Mouse (Mus musculus) gastrocnemius, adult 2 months (tissue): Measurements from ENCODE around the gene Dlx6. TPM values are rescaled to one million over a fixed set of nuclear protein-coding genes. Genes with fewer than 3 reads are reported as not detected.

Experiments
- DNase-seq: peaks from one replicate; pipeline ENCODE4 v3.0.0; 2022
- H3K27ac ChIP-seq: fragments of 200-600 bp; 2 replicates; pipeline ENCODE4 v1.8.1; 2022; ENCODE audit warnings: mild to moderate bottlenecking
- H3K4me3 ChIP-seq: fragments of 200-600 bp; 2 replicates; pipeline ENCODE4 v1.8.1; 2022; ENCODE audit warnings: mild to moderate bottlenecking, moderate library complexity
- CTCF ChIP-seq: fragments of 200-600 bp; IDR thresholded peaks from 2 replicates; pipeline ENCODE4 v1.8.1; 2022; ENCODE audit warnings: antibody characterized with exemption, mild to moderate bottlenecking, moderate library complexity
- intact Hi-C: fragments of 180-260 bp; cut with DNase I; formaldehyde crosslinking; loops from one replicate; pipeline ENCODE4 v1.15.1; 2025
- long read RNA-seq, 2 experiments: library from polyadenylated mRNA; stranded (forward); transcript quantifications; one replicate each; pipeline ENCODE4 v2.0.0; 2021
- total RNA-seq, 2 experiments: library from RNA; stranded (reverse); gene quantifications; 2 replicates each; pipeline ENCODE4 v1.2.3; 2021

Gene Dlx6
- not detected for total RNA-seq
- long read RNA-seq, experiment 1 = 0 reads
- long read RNA-seq, experiment 2 = 0 reads

DNA sequence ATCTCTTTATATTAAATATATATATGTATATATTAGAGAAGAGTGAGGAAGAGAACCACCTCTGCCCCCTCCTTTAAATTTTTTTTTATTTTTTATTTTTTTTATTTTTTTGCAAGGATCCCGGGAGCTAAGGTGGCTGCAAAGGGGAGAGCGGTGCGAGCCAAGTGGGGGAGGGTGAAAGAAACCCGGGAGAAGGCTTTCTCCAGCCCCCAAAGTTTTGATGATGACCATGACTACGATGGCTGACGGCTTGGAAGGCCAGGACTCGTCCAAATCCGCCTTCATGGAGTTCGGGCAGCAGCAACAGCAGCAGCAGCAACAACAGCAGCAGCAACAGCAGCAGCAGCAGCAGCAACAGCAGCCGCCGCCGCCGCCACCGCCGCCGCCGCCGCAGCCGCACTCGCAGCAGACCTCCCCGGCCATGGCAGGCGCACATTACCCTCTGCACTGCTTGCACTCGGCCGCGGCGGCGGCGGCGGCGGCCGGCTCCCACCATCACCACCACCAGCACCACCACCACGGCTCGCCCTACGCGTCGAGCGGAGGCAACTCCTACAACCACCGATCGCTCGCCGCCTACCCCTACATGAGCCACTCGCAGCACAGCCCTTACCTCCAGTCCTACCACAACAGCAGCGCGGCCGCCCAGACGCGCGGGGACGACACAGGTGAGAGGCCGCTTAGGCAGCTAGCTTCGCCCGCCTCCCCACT, at the start of gene Dlx6:
Gene Dlx6, plus strand, starts transcription at position 175 of the 711 bp plus-strand sequence.
- peak within 1 kb of the TSS; percentile 63 for H3K4me3 ChIP-seq

DNA sequence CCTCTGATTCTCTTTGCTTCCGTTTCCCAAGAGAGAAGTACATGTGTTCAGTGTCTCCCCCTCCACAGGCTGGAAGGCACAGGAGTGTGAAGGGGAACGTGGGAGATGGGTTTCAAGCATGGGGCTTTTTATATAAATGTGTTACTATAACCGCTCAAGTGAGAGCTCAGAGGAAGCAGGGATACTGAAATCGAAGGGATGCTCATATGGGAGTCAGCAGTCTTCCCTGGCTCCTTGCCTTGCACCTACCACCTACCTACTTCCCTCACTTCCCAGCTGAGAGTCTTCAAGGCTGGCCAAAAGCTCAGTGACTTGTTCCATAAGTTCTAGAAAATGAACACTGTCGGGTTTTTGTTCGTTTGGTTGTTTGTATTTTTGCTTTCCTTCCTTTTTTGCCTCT, 46.3 kb upstream of the Dlx6 start:
- Histone ChIP-seq H3K27ac (no peak overlapping the region), H3K4me3 (no peak overlapping the region)
- TF ChIP-seq CTCF = no peak
- no peak for DNase-seq
- intact Hi-C loops = no loop called here

More for the DNA sequence above, at the start of gene Dlx6:
- DNase-seq = no peak
- intact Hi-C loops = no loop called here
- no peak within 1 kb of the TSS for H3K27ac ChIP-seq
- TF ChIP-seq CTCF = no peak

DNA sequence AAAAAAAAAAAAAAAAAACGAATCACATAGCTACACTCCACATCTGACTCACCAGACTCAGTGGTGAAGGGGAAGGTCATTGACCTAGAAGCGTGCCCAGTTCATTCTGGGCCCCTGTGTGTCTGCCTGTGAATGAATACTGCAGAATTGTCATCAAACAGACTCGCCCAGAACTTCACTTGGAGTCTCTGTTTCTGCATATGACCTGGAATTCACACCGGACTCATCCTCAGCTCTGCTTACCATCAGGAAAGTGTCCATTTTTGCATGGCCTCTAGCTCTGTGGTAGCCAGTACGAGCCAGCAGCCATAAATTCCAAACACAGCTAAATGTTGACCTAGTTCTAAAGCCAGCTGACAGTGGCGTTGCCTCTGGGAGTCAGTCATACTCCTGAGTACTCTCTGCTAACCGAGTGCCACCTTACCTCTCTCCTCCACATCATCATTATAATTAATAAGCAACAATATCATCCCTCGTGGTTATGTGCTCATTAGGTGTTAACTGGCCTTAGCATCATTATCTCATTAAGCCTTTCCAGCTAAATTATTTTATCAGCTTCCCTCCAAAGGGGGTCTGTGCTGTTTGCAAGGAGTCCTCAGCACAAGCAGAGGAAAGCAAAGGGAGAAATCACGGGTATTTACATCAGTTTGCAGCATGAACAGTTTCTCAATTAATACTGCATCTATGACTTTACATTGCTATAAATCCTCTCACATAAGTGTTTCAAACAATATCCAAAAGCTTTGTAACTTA, 44.9 kb upstream of the Dlx6 start:
- no peak overlapping the region for H3K27ac ChIP-seq
- no peak overlapping the region for H3K4me3 ChIP-seq
- intact Hi-C loops = no loop called here
- DNase-seq = no peak
- TF ChIP-seq CTCF = no peak

DNA sequence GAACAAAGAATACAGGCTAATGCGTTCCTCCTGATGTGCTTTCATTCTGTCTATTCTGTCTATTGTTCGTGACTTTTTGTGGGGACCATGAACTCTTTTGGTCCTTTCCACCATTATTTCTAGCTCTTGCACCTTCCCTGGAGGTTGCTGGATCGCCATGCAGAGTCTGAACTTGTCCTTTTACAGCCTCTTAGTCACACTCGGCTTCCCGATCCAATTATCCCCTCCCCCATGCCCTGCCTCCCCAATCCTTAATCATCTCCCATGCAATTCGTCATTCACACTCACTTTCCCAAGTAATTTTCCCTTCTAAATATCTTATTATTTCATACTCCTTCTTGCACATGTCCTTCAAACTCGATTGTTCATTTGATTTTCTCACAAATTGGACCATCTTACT, 44.0 kb upstream of the Dlx6 start:
- Histone ChIP-seq H3K27ac (no peak overlapping the region), H3K4me3 (no peak overlapping the region)
- intact Hi-C loops = no loop called here
- TF ChIP-seq CTCF = no peak
- DNase-seq = no peak

DNA sequence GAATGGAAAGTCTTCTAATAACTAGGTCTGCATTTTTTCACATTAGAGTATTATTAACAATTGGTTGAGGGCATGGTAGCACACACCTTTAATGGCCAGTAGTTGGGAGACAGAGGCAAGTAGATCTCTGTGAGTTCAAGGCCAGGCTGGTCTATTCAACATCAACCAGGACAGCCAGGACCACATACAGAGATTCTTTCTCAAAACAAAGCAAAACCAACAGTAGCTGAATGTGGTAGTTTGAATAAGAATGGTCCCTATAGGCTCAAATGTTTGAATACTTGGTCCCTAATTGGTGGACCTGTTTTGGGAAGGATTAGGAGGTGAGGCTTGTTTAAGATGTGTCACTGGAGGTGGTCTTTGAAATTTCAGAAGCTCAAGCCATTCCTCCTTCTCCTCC, 37.8 kb upstream of the Dlx6 start:
- intact Hi-C loops = no loop called here
- DNase-seq = no peak
- Histone ChIP-seq H3K4me3 (no peak overlapping the region), H3K27ac (no peak overlapping the region)
- TF ChIP-seq CTCF = no peak

DNA sequence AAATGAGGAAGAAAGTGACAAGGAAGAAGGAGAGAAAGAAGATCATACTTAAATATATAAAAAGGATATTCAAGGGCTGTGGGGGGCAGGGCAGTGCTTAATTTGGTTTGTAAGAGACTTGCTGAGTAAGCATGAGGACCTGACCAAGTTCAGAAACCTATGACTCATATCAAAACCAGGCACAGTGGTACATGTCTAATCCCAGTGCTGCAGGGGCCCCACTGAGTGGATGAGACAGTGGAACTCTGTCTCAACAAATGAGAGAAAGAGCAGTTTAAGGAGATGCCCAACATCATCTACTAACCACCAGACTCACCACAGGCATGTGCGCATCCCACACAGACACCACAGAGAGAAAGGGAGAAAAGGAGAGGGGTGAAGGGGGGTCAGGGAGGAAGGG, 36.3 kb upstream of the Dlx6 start:
- intact Hi-C loops = no loop called here
- TF ChIP-seq CTCF = no peak
- no peak overlapping the region for H3K4me3 ChIP-seq
- DNase-seq = no peak
- no peak overlapping the region for H3K27ac ChIP-seq

DNA sequence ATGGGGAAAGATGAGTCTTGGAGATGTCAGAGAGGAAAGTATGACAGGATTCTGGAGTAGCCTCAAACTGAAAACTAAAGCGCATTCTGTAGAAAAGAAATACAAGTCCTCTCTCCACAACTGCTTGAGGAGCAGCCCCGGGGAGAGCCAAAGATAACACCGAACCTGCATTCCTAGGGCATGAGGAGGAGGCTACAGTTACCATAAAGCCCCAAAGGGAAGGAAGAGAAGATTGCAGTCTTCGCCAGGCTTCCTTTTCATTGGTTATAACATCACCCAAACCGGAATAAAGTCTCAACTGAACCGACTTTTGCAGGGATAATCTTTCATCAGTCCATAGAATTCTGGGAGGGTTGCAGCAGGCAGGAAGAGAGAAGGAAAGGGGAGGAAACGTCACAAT, 32.7 kb upstream of the Dlx6 start:
- Histone ChIP-seq H3K27ac (no peak overlapping the region), H3K4me3 (0 out of 2 replicates have a peak overlapping the region, but pooled peaks have one; percentile 9)
- no peak for DNase-seq
- no peak for TF ChIP-seq CTCF
- intact Hi-C loops = no loop called here

DNA sequence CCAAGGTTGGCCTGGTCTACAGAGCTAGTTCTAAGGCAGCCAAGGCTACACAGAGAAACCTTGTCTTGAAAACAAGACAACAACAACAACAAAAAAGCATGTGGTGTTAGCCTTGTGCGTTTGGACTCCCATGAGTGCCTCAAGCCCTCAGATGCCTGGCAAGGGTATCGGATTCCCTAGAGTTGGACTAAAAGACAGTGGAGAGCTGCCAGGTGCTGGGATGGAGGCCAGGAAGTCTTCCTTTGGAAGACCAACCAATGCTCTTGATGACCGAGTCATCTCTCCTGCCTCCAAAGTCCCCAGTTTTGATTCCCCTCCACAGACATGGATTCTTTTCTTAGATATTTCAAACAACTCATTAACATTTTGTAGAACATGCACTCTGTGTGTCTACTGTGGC, 29.8 kb upstream of the Dlx6 start:
- no peak for TF ChIP-seq CTCF
- Histone ChIP-seq H3K4me3 (no peak overlapping the region), H3K27ac (no peak overlapping the region)
- intact Hi-C loops = no loop called here
- DNase-seq = no peak

DNA sequence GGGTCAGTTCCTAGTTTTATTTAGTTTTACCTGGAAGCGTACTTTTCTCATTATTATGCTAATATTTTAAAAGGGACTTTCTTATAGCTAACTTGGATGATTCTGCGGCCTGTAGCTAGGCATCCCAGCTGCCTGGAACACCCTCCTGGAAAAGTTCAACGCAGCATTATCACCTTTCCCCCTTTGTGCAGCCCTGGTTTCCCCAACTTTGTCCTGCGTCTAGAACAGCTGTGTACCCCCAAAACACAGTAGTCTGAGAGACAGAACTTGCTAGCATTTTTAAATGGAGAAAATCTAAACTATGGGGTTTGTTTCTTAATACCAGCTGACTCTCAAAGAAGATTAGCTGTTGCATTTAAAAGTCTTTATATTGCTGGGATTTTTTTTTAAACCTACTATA, 14.6 kb upstream of the Dlx6 start:
- H3K27ac ChIP-seq = no peak overlapping the region
- intact Hi-C loops = no loop called here
- TF ChIP-seq CTCF = no peak
- no peak for DNase-seq
- H3K4me3 ChIP-seq = no peak overlapping the region

DNA sequence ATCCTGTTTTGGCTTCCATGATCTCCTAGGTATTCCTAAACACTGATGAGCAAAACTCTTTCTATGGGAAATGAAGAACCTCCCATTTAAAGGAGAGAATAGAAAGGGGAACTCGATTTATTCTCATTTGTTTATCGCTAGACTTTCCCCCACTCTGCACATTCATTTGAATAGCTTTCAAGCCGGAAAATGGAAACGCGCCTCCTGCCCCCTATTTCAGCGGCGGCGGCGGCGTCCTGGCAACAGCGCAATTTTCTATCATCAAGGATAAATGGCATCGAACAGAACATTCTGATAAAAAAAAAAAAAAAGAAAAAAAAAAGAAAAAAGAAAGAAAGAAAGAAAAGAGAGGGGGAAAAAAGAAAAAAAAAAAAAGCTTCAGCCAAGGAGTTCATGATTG, 13.4 kb upstream of the Dlx6 start:
- no peak for TF ChIP-seq CTCF

DNA sequence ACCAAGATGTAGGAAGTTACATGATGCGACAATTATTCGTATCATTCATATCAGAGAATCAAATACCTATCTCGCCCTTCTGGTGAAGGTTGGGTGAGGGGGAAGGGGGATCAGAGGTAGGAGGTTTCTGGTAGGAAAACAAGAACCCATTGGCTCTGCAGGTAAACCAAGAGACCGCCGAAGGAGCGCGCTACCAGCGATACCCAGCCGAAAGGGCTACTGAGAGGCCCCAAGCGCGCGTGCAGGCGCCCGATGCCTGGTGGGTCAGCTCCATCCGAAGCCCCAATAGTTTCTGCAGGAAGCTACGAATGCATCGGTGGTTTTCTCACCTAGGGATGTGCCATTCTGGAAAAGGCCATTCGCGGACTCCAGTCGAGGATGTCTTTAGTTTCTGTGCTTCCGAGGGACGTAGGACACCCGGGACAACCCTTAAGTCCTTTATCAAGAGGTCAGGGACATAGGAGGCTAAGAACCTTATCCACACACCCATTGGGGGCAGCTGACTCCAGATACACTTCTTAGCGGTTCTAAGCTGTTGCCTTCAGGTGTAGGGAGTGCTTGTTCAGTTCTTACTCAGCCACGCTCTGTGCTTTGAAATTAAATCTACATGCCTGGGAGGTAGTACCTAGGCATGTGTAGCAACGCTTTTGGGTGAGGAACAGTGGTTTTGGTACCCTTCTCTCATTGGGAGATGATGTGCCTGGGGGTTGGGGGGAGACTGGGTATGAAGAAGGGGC, 12.6 kb upstream of the Dlx6 start:
- TF ChIP-seq CTCF = no peak
- DNase-seq = no peak
- no peak overlapping the region for H3K27ac ChIP-seq
- intact Hi-C loops = no loop called here
- H3K4me3 ChIP-seq = no peak overlapping the region

More for the DNA sequence above, 13.4 kb upstream of the Dlx6 start:
- no peak overlapping the region for H3K27ac ChIP-seq
- H3K4me3 ChIP-seq = no peak overlapping the region
- intact Hi-C loops = no loop called here
- DNase-seq = no peak

DNA sequence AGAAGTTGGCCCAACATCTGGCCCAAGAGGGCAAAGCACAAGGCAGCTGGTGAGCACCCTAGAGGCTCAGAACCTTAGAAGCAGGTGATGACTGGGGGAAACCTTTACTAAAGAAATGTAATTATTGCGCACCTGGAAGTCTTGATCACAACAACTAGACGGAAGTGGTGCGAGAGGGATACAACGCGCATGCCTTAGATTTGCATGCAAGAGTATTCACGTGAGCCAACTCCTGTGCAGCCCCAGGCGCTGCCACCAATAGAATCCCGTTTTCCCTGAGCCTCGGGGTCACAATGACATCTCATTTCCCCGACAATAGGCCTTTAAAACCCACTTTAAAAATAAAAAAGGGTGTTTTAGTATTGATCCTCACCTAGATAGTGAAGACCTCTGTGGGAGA, 12.0 kb upstream of the Dlx6 start:
- no peak for DNase-seq
- intact Hi-C loops = no loop called here
- TF ChIP-seq CTCF = no peak
- no peak overlapping the region for H3K27ac ChIP-seq
- H3K4me3 ChIP-seq = no peak overlapping the region

DNA sequence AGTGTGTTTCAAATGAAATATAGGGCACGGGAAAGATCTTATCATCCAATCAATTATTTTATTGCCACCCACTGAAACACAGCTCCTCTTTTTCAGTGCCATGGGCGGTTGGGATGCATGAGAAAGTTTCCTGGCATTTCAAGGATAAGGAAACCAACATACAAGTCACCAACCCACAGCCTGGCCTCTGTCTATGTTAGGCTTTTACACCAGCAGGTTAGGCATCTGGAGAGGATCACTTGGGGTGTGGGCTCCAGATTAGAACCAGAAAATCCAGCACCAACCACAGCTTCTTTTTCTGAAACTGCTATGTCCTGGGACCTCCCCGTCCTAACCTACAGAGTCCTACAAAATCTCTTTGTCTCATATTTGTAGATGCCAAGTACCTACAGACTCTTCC, 10.2 kb upstream of the Dlx6 start:
- no peak overlapping the region for H3K27ac ChIP-seq

More for the DNA sequence above, 10.2 kb upstream of the Dlx6 start:
- intact Hi-C loops = no loop called here
- DNase-seq = no peak
- H3K4me3 ChIP-seq = no peak overlapping the region
- TF ChIP-seq CTCF = no peak
